Comparison of ENCODE assay signal across 45 mouse cellular contexts in genomic region chr4:107072343-107072742, GRCm38 (mm10). TPM values are rescaled to one million over a fixed set of nuclear protein-coding genes. Genes with fewer than 3 reads are reported as not detected.
"Had no signal": no experiment of that assay in that cellular context is flagged by ENCODE, and none has a peak within 500 bp of the region (broad histone marks: within the 10 kb centered on the region; RNA-seq: fewer than 3 reads in every experiment).

No protein-coding gene starts in this region.

- H3K4me3 ChIP-seq: heart, embryonic 10.5 days; heart, embryonic 12.5 days; heart, embryonic 13.5 days; heart, embryonic 15.5 days; hindbrain, embryonic 10.5 days; hindbrain, embryonic 15.5 days; intestine, embryonic 15.5 days; kidney, embryonic 15.5 days; layer of hippocampus, adult 2 months; left cerebral cortex, adult 2 months had no signal

- H3K4me2 ChIP-seq: heart, embryonic 11.5 days; heart, embryonic 12.5 days; heart, embryonic 13.5 days; heart, embryonic 15.5 days; hindbrain, embryonic 14.5 days; hindbrain, embryonic 15.5 days; intestine, embryonic 15.5 days; kidney, embryonic 15.5 days had no signal

- H3K9ac ChIP-seq: heart, embryonic 12.5 days; heart, embryonic 13.5 days; heart, embryonic 15.5 days; hindbrain, embryonic 14.5 days; hindbrain, embryonic 15.5 days; intestine, embryonic 15.5 days; kidney, embryonic 15.5 days had no signal

- H3K4me1 ChIP-seq: intestine, embryonic 15.5 days had no signal

- DNase-seq: heart, postnatal 10 days; heart, postnatal 14 days; heart, postnatal 36 days; heart, postnatal 4 days; kidney, adult 11 months; kidney, adult 18-20 months; kidney, adult 2 months; kidney, adult 8-10 months; kidney, adult 9 months; kidney, postnatal 10 days; kidney, postnatal 14 days; kidney, postnatal 36 days; kidney, postnatal 4 days; layer of hippocampus, adult 9-11 months; layer of hippocampus, postnatal 36 days had no signal

- H3K27ac ChIP-seq: heart, embryonic 10.5 days; heart, embryonic 13.5 days; heart, embryonic 15.5 days; hindbrain, embryonic 10.5 days; hindbrain, embryonic 14.5 days; hindbrain, embryonic 15.5 days; hindbrain, postnatal 0 days; intestine, embryonic 15.5 days; kidney, embryonic 15.5 days; kidney, postnatal 0 days; layer of hippocampus, adult 2 months; left cerebral cortex, adult 2 months had no signal

- H3K9me3 ChIP-seq: heart, embryonic 10.5 days; heart, embryonic 12.5 days; heart, embryonic 13.5 days; heart, embryonic 15.5 days; hindbrain, embryonic 10.5 days; hindbrain, embryonic 15.5 days; intestine, embryonic 15.5 days; kidney, embryonic 15.5 days had no signal

- H3K27me3 ChIP-seq: heart, embryonic 15.5 days; hindbrain, embryonic 15.5 days; intestine, embryonic 15.5 days; kidney, embryonic 15.5 days had no signal

- ATAC-seq: hindbrain, embryonic 16.5 days; hindbrain, postnatal 0 days; inflammation-experienced regulatory T-cells, adult 6 months; intestine, embryonic 15.5 days; intestine, embryonic 16.5 days; intestine, postnatal 0 days had no signal

- H3K36me3 ChIP-seq: heart, embryonic 10.5 days; heart, embryonic 12.5 days; heart, embryonic 13.5 days; heart, embryonic 15.5 days; hindbrain, embryonic 10.5 days; hindbrain, embryonic 15.5 days; intestine, embryonic 15.5 days; kidney, embryonic 15.5 days had no signal

RNA-seq across cellular contexts. Expression of gene Cdcp2, which starts 24.3 kb away (rescaled TPM):
- total RNA-seq: heart, postnatal 10 days; heart, postnatal 14 days; heart, postnatal 36 days; heart, postnatal 4 days; hematopoietic stem cell, adult 5-6 weeks; layer of hippocampus, adult 18-20 months; layer of hippocampus, adult 2 months; layer of hippocampus, postnatal 10 days; layer of hippocampus, postnatal 14 days; layer of hippocampus, postnatal 25 days; layer of hippocampus, postnatal 36 days; left cerebral cortex, adult 18-20 months; left cerebral cortex, adult 2 months; left cerebral cortex, adult 8-10 months had no signal
- polyA plus RNA-seq: heart, embryonic 10.5 days; heart, embryonic 11.5 days; heart, embryonic 12.5 days; heart, embryonic 13.5 days; heart, embryonic 14.5 days; heart, embryonic 15.5 days; heart, embryonic 16.5 days; heart, postnatal 0 days; hindbrain, embryonic 14.5 days; inflammation-experienced regulatory T-cells, adult 6 months; intestine, embryonic 14.5 days; intestine, embryonic 15.5 days; intestine, embryonic 16.5 days; intestine, postnatal 0 days; kidney, adult 2 months; large intestine, adult 2 months had no signal
